Mouse (Mus musculus): ENCODE measurements around the gene Vmn2r22. TPM values are rescaled to one million over a fixed set of nuclear protein-coding genes. Genes with fewer than 3 reads are reported as not detected.
"Not testable (repeated sequence)": the region's sequence is repeated elsewhere in the genome, so short reads cannot be mapped to it uniquely, and the experiment has no call there.

Gene Vmn2r22
- polyA plus RNA-seq, 1 experiment from 2014 or later: not detected

DNA sequence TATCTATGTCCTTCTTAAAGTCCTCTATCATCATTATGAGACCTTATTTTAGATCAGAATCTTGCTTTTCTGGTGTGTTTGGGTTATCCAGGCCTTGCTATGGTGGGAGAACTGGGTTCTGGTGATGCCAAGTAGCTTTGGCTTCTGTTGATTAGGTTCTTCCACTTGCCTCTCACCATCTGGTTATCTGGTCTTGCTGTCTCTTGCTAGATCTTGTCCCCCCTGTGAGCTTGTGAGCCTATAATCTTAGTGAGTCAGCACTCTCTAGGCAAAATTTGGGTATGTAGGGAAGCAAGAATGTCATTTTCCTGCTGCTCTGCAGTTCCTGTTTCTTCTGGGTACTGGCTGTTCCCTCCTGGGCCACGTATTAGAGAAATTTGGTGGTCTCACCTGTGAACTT, 66.5 kb downstream of the Vmn2r22 start:
- not testable (repeated sequence) for H3K27me3 ChIP-seq (ENCODE audit: control insufficient read depth, insufficient read depth, low read length); H3K27ac ChIP-seq (replicated peaks; ENCODE audit: low read depth, low read length); H3K4me1 ChIP-seq (ENCODE audit: control insufficient read depth, insufficient read depth, low read length); H3K36me3 ChIP-seq (replicated peaks; ENCODE audit: control insufficient read depth, insufficient read depth, low read depth, low read length); H3K9me3 ChIP-seq (replicated peaks; ENCODE audit: control insufficient read depth, low read length); H3K9ac ChIP-seq (replicated peaks; ENCODE audit: low read length); ATAC-seq (replicated peaks; ENCODE audit: insufficient number of reproducible peaks, low FRiP score, low TSS enrichment, low read depth); H3K4me3 ChIP-seq (ENCODE audit: low read depth, low read length); DNase-seq (ENCODE audit: low spot score); H3K4me2 ChIP-seq (ENCODE audit: low read depth, low read length)
- no CpG with 5 or more reads among the region's 1 CpGs for WGBS

DNA sequence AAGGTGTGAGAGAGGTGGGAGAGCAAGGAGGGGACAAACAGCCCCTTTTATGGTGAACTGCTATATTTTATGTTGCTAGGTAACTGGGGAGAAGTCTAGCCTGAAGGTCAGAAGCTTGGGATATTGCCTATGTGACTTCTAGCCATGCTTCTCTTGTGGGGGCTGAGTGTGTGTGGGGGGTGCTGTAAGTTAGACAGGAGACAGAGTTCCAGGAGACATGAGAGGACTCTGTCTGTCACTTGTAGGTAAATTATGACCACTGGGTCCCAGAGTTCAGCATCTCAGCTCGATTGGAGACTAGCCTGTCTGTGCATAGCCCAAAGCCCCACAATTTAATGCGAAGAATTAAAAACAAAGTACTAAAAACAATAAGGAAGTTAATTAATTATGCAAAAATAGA, 75.8 kb downstream of the Vmn2r22 start:
- not testable (repeated sequence) for DNase-seq (ENCODE audit: low spot score); H3K4me3 ChIP-seq (ENCODE audit: low read depth, low read length); H3K27me3 ChIP-seq (ENCODE audit: control insufficient read depth, insufficient read depth, low read length); H3K9ac ChIP-seq (replicated peaks; ENCODE audit: low read length); H3K27ac ChIP-seq (replicated peaks; ENCODE audit: low read depth, low read length); H3K9me3 ChIP-seq (replicated peaks; ENCODE audit: control insufficient read depth, low read length); H3K4me2 ChIP-seq (ENCODE audit: low read depth, low read length); H3K4me1 ChIP-seq (ENCODE audit: control insufficient read depth, insufficient read depth, low read length); ATAC-seq (replicated peaks; ENCODE audit: insufficient number of reproducible peaks, low FRiP score, low TSS enrichment, low read depth); H3K36me3 ChIP-seq (replicated peaks; ENCODE audit: control insufficient read depth, insufficient read depth, low read depth, low read length)
- no CpG with 5 or more reads among the region's 2 CpGs for WGBS

Other genes with a start within 250 kb of the Vmn2r22 start
- gene Vmn2r20, start 232.6 kb downstream of the Vmn2r22 start, polyA plus RNA-seq (2014; fragmentation: Nextera tagmentation; extraction: Ambion mirVana): not detected in 2 replicates
- not detected in 2 replicates for gene Vmn2r21, start 117.3 kb downstream of the Vmn2r22 start, polyA plus RNA-seq (2014; fragmentation: Nextera tagmentation; extraction: Ambion mirVana)
- gene Vmn2r23, start 51.9 kb upstream of the Vmn2r22 start, polyA plus RNA-seq (2014; fragmentation: Nextera tagmentation; extraction: Ambion mirVana): not detected in 2 replicates
- gene Vmn2r24, start 128.2 kb upstream of the Vmn2r22 start, polyA plus RNA-seq (2014; fragmentation: Nextera tagmentation; extraction: Ambion mirVana): not detected in 2 replicates
- not detected in 2 replicates for gene Vmn2r25, start 202.7 kb upstream of the Vmn2r22 start, polyA plus RNA-seq (2014; fragmentation: Nextera tagmentation; extraction: Ambion mirVana)